Mouse (Mus musculus): ENCODE results near the gene Mob1b. TPM values are rescaled to one million over a fixed set of nuclear protein-coding genes. Genes with fewer than 3 reads are reported as not detected.

The Mob1b gene
- polyA plus RNA-seq, 1 experiment from 2014 or later = 13.6 TPM

DNA sequence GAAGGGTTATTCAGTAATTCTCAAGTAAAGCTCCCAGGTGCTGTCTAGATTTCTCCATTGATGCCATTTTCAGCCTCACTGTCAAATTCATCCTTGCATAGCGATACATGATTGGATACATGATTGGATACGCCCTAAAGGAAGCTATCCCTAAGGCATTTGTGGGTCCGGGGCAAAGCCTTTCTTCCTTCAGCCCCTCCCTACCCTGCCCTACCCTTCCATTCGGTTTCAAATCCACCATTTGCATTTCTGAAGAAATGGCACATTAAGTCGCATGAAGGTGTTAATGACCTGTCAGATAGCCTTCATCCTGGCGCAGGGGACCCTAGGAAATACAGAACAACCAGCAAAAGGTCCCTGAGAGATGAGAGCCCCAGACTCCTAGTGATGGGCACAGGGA is 35.3 kb upstream of the Mob1b start:
- H3K4me2 ChIP-seq (ENCODE audit: low read length) = no peak overlapping the region
- H3K27me3 ChIP-seq (replicated peaks; ENCODE audit: control insufficient read depth, insufficient read depth, low read length) = no peaks in the 10 kb centered on the region
- H3K4me3 ChIP-seq (replicated peaks; ENCODE audit: low read length) = no peak overlapping the region
- H3K9me3 ChIP-seq (ENCODE audit: control insufficient read depth, low read length) = no peaks in the 10 kb centered on the region
- WGBS = 17% methylated on average over 6 of the region's 6 CpGs
- ATAC-seq = no peak
- H3K27ac ChIP-seq (ENCODE audit: low read length) = no peak overlapping the region
- H3K4me1 ChIP-seq (replicated peaks; ENCODE audit: control insufficient read depth, insufficient read depth, low read length) = no peaks in the 10 kb centered on the region
- no peaks in the 10 kb centered on the region for H3K36me3 ChIP-seq (ENCODE audit: control insufficient read depth, insufficient read depth)
- H3K9ac ChIP-seq (replicated peaks; ENCODE audit: low read depth, low read length) = no peak overlapping the region

DNA sequence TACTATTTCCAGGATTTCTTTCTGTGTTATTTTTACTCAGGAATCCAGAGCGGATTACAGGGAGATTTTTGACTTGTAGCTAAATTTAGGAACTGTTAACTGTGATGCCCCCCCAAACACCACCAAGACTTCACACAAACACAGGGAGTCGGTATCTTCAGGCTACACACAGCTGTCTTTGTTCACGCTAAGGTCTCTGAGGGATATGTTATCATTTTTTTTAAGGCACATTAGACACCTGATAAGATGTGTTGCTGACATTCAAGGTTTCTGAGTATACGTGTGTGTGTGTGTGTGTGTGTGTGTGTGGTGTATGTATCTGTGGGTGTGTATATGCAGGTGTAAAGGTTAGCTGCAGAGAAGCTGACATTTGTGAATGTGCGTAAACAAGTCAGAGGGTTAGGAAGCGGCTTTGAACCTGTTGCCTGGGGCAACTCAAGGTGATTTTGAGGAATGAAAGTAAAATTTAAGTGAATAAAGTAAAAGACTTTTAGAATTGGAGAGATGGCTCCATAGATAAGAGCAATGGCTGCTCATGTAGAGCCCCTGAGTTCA is 34.8 kb upstream of the Mob1b start:
- H3K4me2 ChIP-seq (ENCODE audit: low read length) = no peak overlapping the region
- no peak for ATAC-seq
- no peaks in the 10 kb centered on the region for H3K9me3 ChIP-seq (ENCODE audit: control insufficient read depth, low read length)
- no peak overlapping the region for H3K9ac ChIP-seq (replicated peaks; ENCODE audit: low read depth, low read length)
- WGBS = 79% methylated on average over 6 of the region's 6 CpGs
- no peaks in the 10 kb centered on the region for H3K4me1 ChIP-seq (replicated peaks; ENCODE audit: control insufficient read depth, insufficient read depth, low read length)
- no peaks in the 10 kb centered on the region for H3K36me3 ChIP-seq (ENCODE audit: control insufficient read depth, insufficient read depth)
- H3K27me3 ChIP-seq (replicated peaks; ENCODE audit: control insufficient read depth, insufficient read depth, low read length) = no peaks in the 10 kb centered on the region
- H3K27ac ChIP-seq (ENCODE audit: low read length) = no peak overlapping the region
- no peak overlapping the region for H3K4me3 ChIP-seq (replicated peaks; ENCODE audit: low read length)

DNA sequence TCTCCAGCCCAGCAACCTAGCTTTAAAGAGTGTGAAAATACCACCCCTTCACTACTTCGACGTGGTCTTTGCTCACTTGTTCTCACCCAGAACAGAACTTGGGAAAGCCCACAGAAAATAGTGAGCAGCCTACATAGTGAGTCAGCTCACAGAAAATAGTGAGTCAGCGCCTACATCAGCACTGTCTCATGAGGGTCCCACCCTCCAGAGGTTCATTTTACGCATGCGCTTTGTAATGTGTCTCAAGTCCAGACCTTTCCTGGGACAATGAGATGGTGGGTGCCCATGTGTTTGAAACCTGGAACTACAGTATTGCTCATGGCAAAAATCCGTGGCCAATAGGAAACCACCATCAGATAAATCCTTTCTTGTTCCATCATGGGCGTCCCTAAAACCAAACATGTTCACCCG is 32.7 kb upstream of the Mob1b start:
- ATAC-seq = no peak
- Histone ChIP-seq H3K9me3 (ENCODE audit: control insufficient read depth, low read length) (no peaks in the 10 kb centered on the region), H3K27ac (ENCODE audit: low read length) (no peak overlapping the region), H3K36me3 (ENCODE audit: control insufficient read depth, insufficient read depth) (no peaks in the 10 kb centered on the region), H3K4me2 (ENCODE audit: low read length) (no peak overlapping the region), H3K9ac (replicated peaks; ENCODE audit: low read depth, low read length) (no peak overlapping the region), H3K4me3 (replicated peaks; ENCODE audit: low read length) (no peak overlapping the region), H3K27me3 (replicated peaks; ENCODE audit: control insufficient read depth, insufficient read depth, low read length) (no peaks in the 10 kb centered on the region), H3K4me1 (replicated peaks; ENCODE audit: control insufficient read depth, insufficient read depth, low read length) (no peaks in the 10 kb centered on the region)
- 81% methylated on average over 8 of the region's 8 CpGs for WGBS

DNA sequence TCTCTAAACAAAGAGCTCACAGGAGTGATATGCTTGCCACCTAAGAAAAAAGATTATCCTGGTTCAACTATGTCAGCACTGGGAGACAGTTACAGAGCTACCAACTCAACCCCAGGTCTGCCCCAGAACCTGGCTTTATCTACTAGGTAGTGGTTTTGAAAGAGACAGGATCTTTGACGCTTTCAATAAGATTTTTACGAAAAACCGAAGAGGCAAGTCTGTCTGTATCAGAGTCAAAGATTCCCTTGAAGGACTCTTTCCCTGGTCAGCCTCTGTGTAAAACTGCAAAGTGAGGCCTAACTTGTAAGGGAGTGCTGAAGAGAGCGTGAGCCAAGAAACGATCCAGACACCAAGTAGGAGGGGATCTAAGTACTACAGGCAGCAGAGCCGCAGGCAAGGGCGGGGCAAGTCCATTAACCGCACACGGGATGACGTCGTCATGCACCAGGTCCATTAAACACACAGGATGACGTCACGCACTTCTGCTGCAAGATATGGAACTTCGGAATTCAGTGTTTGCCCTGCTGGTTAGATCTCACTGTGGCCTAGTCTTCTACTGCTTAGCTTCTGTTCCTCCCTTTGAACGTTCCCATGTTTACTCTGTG is 32.0 kb upstream of the Mob1b start:
- 78% methylated on average over 15 of the region's 15 CpGs for WGBS

DNA sequence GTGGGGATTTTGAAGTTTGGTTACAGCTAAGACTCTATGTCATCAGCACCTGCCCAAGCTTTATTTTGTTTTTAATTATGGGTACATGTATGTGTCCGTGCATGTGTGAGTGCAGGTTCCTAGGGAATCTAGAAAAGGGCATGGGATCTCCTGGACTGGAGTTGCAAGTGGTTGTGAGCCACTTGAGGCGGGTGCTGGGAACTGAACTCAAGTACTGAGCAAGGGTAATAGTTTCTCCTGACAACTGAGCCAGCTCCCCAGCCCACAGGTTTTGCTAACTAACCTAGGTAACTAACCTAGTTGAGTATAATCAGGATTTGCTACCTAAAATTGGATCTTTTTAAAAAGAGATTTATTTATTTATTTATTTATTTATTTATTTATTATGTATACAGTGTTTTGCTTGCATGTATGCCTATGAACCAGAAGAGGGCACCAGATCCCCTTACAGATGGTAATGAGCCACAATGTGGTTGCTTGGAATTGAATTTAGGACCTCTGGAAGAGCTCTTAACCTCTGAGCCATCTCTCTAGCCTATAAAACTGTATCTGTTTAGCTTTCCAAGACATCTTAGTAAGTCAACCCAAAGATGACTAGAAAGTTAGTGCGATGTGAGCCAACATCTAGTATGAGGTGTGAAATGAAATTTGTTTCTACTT is 31.2 kb upstream of the Mob1b start:
- H3K9me3 ChIP-seq (ENCODE audit: control insufficient read depth, low read length) = no peaks in the 10 kb centered on the region
- no peaks in the 10 kb centered on the region for H3K36me3 ChIP-seq (ENCODE audit: control insufficient read depth, insufficient read depth)
- no peaks in the 10 kb centered on the region for H3K4me1 ChIP-seq (replicated peaks; ENCODE audit: control insufficient read depth, insufficient read depth, low read length)
- H3K27ac ChIP-seq (ENCODE audit: low read length) = no peak overlapping the region
- 74% methylated on average over 3 of the region's 3 CpGs for WGBS
- H3K4me2 ChIP-seq (ENCODE audit: low read length) = no peak overlapping the region
- H3K27me3 ChIP-seq (replicated peaks; ENCODE audit: control insufficient read depth, insufficient read depth, low read length) = no peaks in the 10 kb centered on the region
- ATAC-seq = peak; percentile 61; the same call in 1 of the 2 replicates
- no peak overlapping the region for H3K4me3 ChIP-seq (replicated peaks; ENCODE audit: low read length)
- H3K9ac ChIP-seq (replicated peaks; ENCODE audit: low read depth, low read length) = no peak overlapping the region

More for the DNA sequence above, 32.0 kb upstream of the Mob1b start:
- 0 out of 2 replicates have a peak, but pooled peaks have one; percentile 18 for ATAC-seq
- Histone ChIP-seq H3K9ac (replicated peaks; ENCODE audit: low read depth, low read length) (no peak overlapping the region), H3K4me1 (replicated peaks; ENCODE audit: control insufficient read depth, insufficient read depth, low read length) (no peaks in the 10 kb centered on the region), H3K4me3 (replicated peaks; ENCODE audit: low read length) (no peak overlapping the region), H3K36me3 (ENCODE audit: control insufficient read depth, insufficient read depth) (no peaks in the 10 kb centered on the region), H3K9me3 (ENCODE audit: control insufficient read depth, low read length) (no peaks in the 10 kb centered on the region), H3K27me3 (replicated peaks; ENCODE audit: control insufficient read depth, insufficient read depth, low read length) (no peaks in the 10 kb centered on the region), H3K27ac (ENCODE audit: low read length) (no peak overlapping the region), H3K4me2 (ENCODE audit: low read length) (no peak overlapping the region)

DNA sequence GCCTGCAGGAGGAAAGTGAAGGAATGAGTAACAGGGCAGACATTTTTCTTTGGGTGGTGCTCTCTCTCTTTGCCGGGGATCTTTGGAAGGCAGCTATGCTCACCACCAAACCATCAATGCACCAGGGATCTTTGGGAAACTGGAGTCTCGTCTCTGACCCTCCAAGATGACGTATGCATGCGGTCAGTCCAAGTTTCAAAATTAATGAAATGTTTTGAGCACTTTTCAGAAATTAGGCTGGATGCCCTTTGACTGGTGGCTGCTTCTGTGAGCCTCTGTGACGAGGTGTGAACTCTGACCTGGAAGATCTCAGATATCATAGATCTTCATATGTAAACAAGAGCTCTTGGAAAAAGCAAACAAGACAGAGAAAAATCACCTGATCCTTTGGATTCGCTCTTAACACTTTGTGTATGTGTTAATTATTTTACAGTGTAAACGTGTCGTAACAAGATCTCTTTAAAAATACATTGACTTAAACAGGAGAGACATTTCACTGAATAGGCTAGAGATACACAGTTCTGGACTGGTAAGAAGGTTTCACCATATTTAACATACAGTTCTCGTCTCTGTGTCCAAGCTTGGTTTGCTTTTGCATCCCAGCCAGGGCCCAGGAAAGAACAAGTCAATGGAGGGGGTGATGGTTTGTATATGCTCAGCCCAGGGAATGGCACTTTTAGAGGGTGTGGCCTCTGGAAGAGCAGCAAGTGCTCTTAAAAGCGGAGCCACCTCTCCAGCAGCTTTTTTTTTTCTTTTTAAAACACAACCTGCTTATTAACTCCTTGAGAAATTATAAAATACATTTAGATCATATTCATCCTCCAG is 29.8 kb upstream of the Mob1b start:
- no peak for ATAC-seq
- Histone ChIP-seq H3K9ac (replicated peaks; ENCODE audit: low read depth, low read length) (no peak overlapping the region), H3K36me3 (ENCODE audit: control insufficient read depth, insufficient read depth) (no peaks in the 10 kb centered on the region), H3K9me3 (ENCODE audit: control insufficient read depth, low read length) (no peaks in the 10 kb centered on the region), H3K27me3 (replicated peaks; ENCODE audit: control insufficient read depth, insufficient read depth, low read length) (no peaks in the 10 kb centered on the region), H3K4me1 (replicated peaks; ENCODE audit: control insufficient read depth, insufficient read depth, low read length) (no peaks in the 10 kb centered on the region), H3K4me2 (ENCODE audit: low read length) (no peak overlapping the region), H3K4me3 (replicated peaks; ENCODE audit: low read length) (no peak overlapping the region), H3K27ac (ENCODE audit: low read length) (no peak overlapping the region)
- 81% methylated on average over 10 of the region's 10 CpGs for WGBS

DNA sequence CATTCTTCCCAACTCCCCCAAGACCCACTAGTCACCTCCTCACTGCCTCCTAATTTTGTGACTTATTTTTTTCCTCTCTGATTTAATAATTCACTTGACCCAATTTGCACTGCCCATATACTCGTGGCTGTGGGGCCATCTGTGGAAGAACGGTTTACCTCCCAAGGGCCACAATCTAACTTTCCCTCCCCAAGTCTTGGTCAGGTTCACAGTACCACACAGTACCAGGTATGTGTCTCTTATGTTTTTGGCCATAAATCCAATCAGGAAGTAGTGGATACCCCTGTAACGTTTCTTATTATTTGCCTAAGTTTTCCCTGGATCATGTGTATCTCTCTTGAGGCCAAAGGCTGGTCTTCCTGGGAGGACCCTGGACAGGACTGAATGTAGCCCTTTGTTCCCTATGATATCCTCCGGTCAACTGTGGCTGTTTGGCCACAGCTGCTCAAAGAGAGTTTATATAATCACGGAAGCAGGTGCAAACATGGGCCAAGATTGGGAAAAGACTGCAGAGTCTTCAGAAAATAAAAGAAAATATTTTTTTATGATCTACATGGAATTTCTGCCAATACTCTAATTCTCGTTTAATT is 29.1 kb upstream of the Mob1b start:
- no peak overlapping the region for H3K4me2 ChIP-seq (ENCODE audit: low read length)
- no peak overlapping the region for H3K27ac ChIP-seq (ENCODE audit: low read length)
- ATAC-seq = no peak
- H3K36me3 ChIP-seq (ENCODE audit: control insufficient read depth, insufficient read depth) = no peaks in the 10 kb centered on the region
- no peaks in the 10 kb centered on the region for H3K27me3 ChIP-seq (replicated peaks; ENCODE audit: control insufficient read depth, insufficient read depth, low read length)
- H3K4me3 ChIP-seq (replicated peaks; ENCODE audit: low read length) = no peak overlapping the region
- H3K9ac ChIP-seq (replicated peaks; ENCODE audit: low read depth, low read length) = no peak overlapping the region
- WGBS = 85% methylated on average over 6 of the region's 6 CpGs
- no peaks in the 10 kb centered on the region for H3K4me1 ChIP-seq (replicated peaks; ENCODE audit: control insufficient read depth, insufficient read depth, low read length)
- no peaks in the 10 kb centered on the region for H3K9me3 ChIP-seq (ENCODE audit: control insufficient read depth, low read length)

DNA sequence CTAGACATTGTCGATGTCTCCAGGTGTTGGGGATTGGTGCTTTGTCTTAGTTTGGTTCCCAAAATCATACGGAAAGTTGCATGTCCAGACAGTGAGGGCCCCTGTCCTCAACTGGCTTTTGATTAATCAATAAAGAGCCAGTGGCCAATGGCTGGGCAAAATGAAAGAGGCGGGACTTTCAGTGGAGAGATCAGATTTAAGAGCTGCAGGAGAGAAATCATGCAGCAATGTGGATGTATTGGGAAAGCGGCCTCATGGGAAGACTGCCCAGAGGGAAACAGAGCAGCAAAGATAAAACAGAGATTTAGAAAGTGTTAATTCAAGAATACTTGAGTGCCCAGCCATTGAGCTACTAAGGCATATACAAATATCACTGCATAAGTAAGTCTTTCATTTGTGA is 28.1 kb upstream of the Mob1b start:
- WGBS = 89% methylated on average over 4 of the region's 4 CpGs
- H3K4me2 ChIP-seq (ENCODE audit: low read length) = no peak overlapping the region
- H3K27me3 ChIP-seq (replicated peaks; ENCODE audit: control insufficient read depth, insufficient read depth, low read length) = no peaks in the 10 kb centered on the region
- H3K4me3 ChIP-seq (replicated peaks; ENCODE audit: low read length) = no peak overlapping the region
- H3K9ac ChIP-seq (replicated peaks; ENCODE audit: low read depth, low read length) = no peak overlapping the region
- H3K4me1 ChIP-seq (replicated peaks; ENCODE audit: control insufficient read depth, insufficient read depth, low read length) = no peaks in the 10 kb centered on the region
- no peak for ATAC-seq
- no peak overlapping the region for H3K27ac ChIP-seq (ENCODE audit: low read length)
- no peaks in the 10 kb centered on the region for H3K9me3 ChIP-seq (ENCODE audit: control insufficient read depth, low read length)
- no peaks in the 10 kb centered on the region for H3K36me3 ChIP-seq (ENCODE audit: control insufficient read depth, insufficient read depth)

DNA sequence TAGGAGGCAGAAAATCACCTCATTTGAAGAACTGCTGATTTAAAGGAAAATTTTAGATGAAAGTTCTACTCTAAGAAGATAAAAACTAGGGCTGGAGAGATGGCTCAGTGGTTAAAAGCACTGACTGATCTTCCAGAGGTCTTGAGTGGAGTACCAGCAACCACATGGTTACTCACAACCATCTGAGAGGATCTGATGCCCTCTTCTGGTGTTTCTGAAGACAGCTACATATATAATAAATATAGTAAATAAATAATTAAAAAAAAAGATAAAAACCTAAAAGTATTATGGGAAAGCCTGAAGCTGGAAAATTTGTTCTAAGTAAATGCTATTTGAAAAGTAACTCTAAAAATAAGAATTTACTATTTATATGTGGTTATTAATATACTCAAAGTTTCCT is 27.6 kb upstream of the Mob1b start:
- no peaks in the 10 kb centered on the region for H3K4me1 ChIP-seq (replicated peaks; ENCODE audit: control insufficient read depth, insufficient read depth, low read length)
- no peak for ATAC-seq
- H3K27me3 ChIP-seq (replicated peaks; ENCODE audit: control insufficient read depth, insufficient read depth, low read length) = no peaks in the 10 kb centered on the region
- no peak overlapping the region for H3K4me2 ChIP-seq (ENCODE audit: low read length)
- H3K9ac ChIP-seq (replicated peaks; ENCODE audit: low read depth, low read length) = no peak overlapping the region
- no peak overlapping the region for H3K4me3 ChIP-seq (replicated peaks; ENCODE audit: low read length)
- H3K36me3 ChIP-seq (ENCODE audit: control insufficient read depth, insufficient read depth) = no peaks in the 10 kb centered on the region
- no peak overlapping the region for H3K27ac ChIP-seq (ENCODE audit: low read length)
- no peaks in the 10 kb centered on the region for H3K9me3 ChIP-seq (ENCODE audit: control insufficient read depth, low read length)
